Mouse (Mus musculus) gastrocnemius, postnatal 10 days (tissue): ENCODE measurements around the gene Gm10203. TPM values are rescaled to one million over a fixed set of nuclear protein-coding genes. Genes with fewer than 3 reads are reported as not detected.

Source experiments
- total RNA-seq, 2 experiments: library from RNA; stranded (reverse); gene quantifications; 2 replicates each; pipeline ENCODE4 v1.2.3; 2021

Gene Gm10203
- total RNA-seq, 2 experiments from 2014 or later: not detected

Other genes with a start within 250 kb of the Gm10203 start
- gene Caprin2, start 233.9 kb upstream of the Gm10203 start, total RNA-seq: 10 to 100 TPM; 14.3 to 17.3 TPM
- 1 to 10 TPM; 4.0 to 6.4 TPM for gene Sinhcaf, start 183.7 kb upstream of the Gm10203 start, total RNA-seq
- gene Dennd5b, start 28.5 kb upstream of the Gm10203 start, total RNA-seq: 10 to 100 TPM; 10.5 TPM
- gene Etfbkmt, start 9.7 kb downstream of the Gm10203 start, total RNA-seq: 10 to 100 TPM in 1 of 2 experiments, 1 to 10 TPM in 1; 7.5 to 13.5 TPM
- 10 to 100 TPM; 10.2 to 12.5 TPM for gene Amn1, start 58.5 kb downstream of the Gm10203 start, total RNA-seq
- 10 to 100 TPM; 26.3 to 27.8 TPM for gene Resf1, start 179.2 kb downstream of the Gm10203 start, total RNA-seq